Mouse (Mus musculus): ENCODE measurements around the gene Tes3-ps. TPM values are rescaled to one million over a fixed set of nuclear protein-coding genes. Genes with fewer than 3 reads are reported as not detected.
A peak's percentile ranks its signal among the peaks of the same experiment; 100 is the strongest.

The Tes3-ps gene
- 0.39 and 0.40 TPM in 2 replicates for polyA plus RNA-seq (2012; rRNA removed)

- 84% methylated on average over 6 of the region's 6 CpGs for WGBS
Observed at GRCm38 (mm10) chr13:49492376-49493368, at the start of gene Tes3-ps. Tes3-ps (plus strand) TSS chr13:49493318.

DNA sequence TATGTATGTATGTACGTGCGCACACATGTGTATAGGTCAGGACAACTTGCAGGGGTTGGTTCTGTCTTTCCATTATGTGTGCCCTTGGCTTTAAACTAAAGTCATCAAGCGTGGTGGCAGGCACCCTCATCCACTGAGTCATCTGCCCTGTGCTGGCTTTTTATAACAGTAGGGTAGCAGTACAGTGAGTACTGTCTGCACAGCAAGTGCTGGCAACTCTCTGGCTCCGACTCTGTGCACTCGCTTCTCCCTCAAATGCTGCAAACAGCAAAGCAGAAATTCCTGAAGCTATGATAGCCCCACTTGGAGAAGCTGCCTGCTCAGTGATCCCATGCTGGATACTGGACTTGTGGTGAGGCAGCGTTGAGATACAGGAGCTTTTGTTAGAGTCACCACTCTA is 48.7 kb upstream of the Tes3-ps start:
- WGBS, result 93% methylated on average over 6 of the region's 6 CpGs
- no peak for DNase-seq
- Histone ChIP-seq H3K27me3 (ENCODE audit: control insufficient read depth, insufficient read depth, low read length) (no peaks in the 10 kb centered on the region), H3K4me1 (ENCODE audit: control insufficient read depth, insufficient read depth, low read length) (no peaks in the 10 kb centered on the region), H3K4me3 (replicated peaks; ENCODE audit: insufficient read depth, low read depth, low read length) (no peak overlapping the region), H3K27ac (ENCODE audit: insufficient read depth, low read length) (no peak overlapping the region)
- no peak for TF ChIP-seq POLR2A (IDR thresholded peaks at IDR 0.05; ENCODE audit: borderline replicate concordance, insufficient read depth, low read length)
- TF ChIP-seq CTCF (IDR thresholded peaks at IDR 0.05; ENCODE audit: borderline replicate concordance, insufficient read depth, low read depth, low read length), result no peak

More at GRCm38 (mm10) chr13:49492376-49493368, at the start of gene Tes3-ps:
- Histone ChIP-seq H3K4me1 (ENCODE audit: control insufficient read depth, insufficient read depth, low read length) (no peaks in the 10 kb centered on the region), H3K27me3 (ENCODE audit: control insufficient read depth, insufficient read depth, low read length) (no peaks in the 10 kb centered on the region), H3K27ac (ENCODE audit: insufficient read depth, low read length) (no peak within 1 kb of the TSS), H3K4me3 (replicated peaks; ENCODE audit: insufficient read depth, low read depth, low read length) (no peak within 1 kb of the TSS)
- TF ChIP-seq CTCF (IDR thresholded peaks at IDR 0.05; ENCODE audit: borderline replicate concordance, insufficient read depth, low read depth, low read length) (no peak), POLR2A (IDR thresholded peaks at IDR 0.05; ENCODE audit: borderline replicate concordance, insufficient read depth, low read length) (no peak)
- DNase-seq, result no peak

- Histone ChIP-seq H3K4me1 (ENCODE audit: control insufficient read depth, insufficient read depth, low read length) (no peaks in the 10 kb centered on the region), H3K4me3 (replicated peaks; ENCODE audit: insufficient read depth, low read depth, low read length) (no peak overlapping the region), H3K27ac (ENCODE audit: insufficient read depth, low read length) (no peak overlapping the region), H3K27me3 (ENCODE audit: control insufficient read depth, insufficient read depth, low read length) (no peaks in the 10 kb centered on the region)
- 34% methylated on average over 5 of the region's 5 CpGs for WGBS
- DNase-seq, result peak; percentile 69 to 80
- TF ChIP-seq CTCF (IDR thresholded peaks at IDR 0.05; ENCODE audit: borderline replicate concordance, insufficient read depth, low read depth, low read length) (peak; percentile 97), POLR2A (IDR thresholded peaks at IDR 0.05; ENCODE audit: borderline replicate concordance, insufficient read depth, low read length) (no peak)
Observed at GRCm38 (mm10) chr13:49449318-49449749, 43.8 kb upstream of the Tes3-ps start.

GRCm38 (mm10) chr13:49460276-49460675 is 32.8 kb upstream of the Tes3-ps start:
- TF ChIP-seq POLR2A (IDR thresholded peaks at IDR 0.05; ENCODE audit: borderline replicate concordance, insufficient read depth, low read length) (no peak), CTCF (IDR thresholded peaks at IDR 0.05; ENCODE audit: borderline replicate concordance, insufficient read depth, low read depth, low read length) (no peak)
- Histone ChIP-seq H3K27me3 (ENCODE audit: control insufficient read depth, insufficient read depth, low read length) (no peaks in the 10 kb centered on the region), H3K27ac (ENCODE audit: insufficient read depth, low read length) (peak overlapping the region; percentile 61; the same call in 1 of the 2 replicates), H3K4me3 (replicated peaks; ENCODE audit: insufficient read depth, low read depth, low read length) (no peak overlapping the region), H3K4me1 (ENCODE audit: control insufficient read depth, insufficient read depth, low read length) (no peaks in the 10 kb centered on the region)
- no peak for DNase-seq
- 93% methylated on average over 4 of the region's 4 CpGs for WGBS

- Histone ChIP-seq H3K27me3 (ENCODE audit: control insufficient read depth, insufficient read depth, low read length) (no peaks in the 10 kb centered on the region), H3K4me3 (replicated peaks; ENCODE audit: insufficient read depth, low read depth, low read length) (no peak overlapping the region), H3K4me1 (ENCODE audit: control insufficient read depth, insufficient read depth, low read length) (no peaks in the 10 kb centered on the region), H3K27ac (ENCODE audit: insufficient read depth, low read length) (no peak overlapping the region; the same call in 1 of the 2 replicates)
- DNase-seq, result no peak
- WGBS, result 73% methylated on average over 5 of the region's 5 CpGs
- TF ChIP-seq POLR2A (IDR thresholded peaks at IDR 0.05; ENCODE audit: borderline replicate concordance, insufficient read depth, low read length) (no peak), CTCF (IDR thresholded peaks at IDR 0.05; ENCODE audit: borderline replicate concordance, insufficient read depth, low read depth, low read length) (no peak)
Observed at GRCm38 (mm10) chr13:49460692-49461414, 32.3 kb upstream of the Tes3-ps start.

DNA sequence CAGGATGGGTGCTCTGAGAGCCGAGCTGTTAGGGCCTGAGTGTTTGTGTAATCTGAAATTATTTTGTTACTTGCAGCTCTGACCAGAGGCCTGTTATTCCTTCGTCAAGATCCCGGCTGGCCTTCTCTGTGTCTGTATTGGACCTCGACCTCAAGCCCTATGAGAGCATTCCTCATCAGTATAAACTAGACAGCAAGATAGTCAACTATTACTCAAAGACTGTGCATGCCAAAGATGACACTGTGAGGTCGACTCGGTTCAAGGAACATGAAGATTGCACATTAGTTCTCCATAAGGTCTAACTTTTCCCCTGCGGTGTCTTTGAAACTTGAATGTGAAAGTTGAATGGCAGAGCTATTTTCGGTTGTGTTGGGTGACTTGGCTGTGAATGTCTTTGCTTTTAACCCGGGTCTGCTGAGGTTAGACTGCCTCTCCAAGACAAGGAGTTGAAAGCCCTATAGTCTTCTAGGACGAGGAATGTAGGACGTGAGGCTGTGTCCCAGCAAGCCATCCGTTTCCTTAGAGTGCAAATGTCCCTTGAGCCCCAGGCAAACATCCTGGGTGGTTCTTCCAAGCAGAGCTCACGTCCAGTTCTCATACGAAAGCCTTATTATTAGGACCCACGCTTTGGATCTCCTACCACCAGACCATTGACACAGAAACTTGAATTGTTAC is 31.5 kb upstream of the Tes3-ps start:
- DNase-seq, result no peak
- Histone ChIP-seq H3K27ac (ENCODE audit: insufficient read depth, low read length) (no peak overlapping the region), H3K4me1 (ENCODE audit: control insufficient read depth, insufficient read depth, low read length) (no peaks in the 10 kb centered on the region), H3K4me3 (replicated peaks; ENCODE audit: insufficient read depth, low read depth, low read length) (no peak overlapping the region), H3K27me3 (ENCODE audit: control insufficient read depth, insufficient read depth, low read length) (no peaks in the 10 kb centered on the region)
- WGBS, result 57% methylated on average over 15 of the region's 15 CpGs
- TF ChIP-seq POLR2A (IDR thresholded peaks at IDR 0.05; ENCODE audit: borderline replicate concordance, insufficient read depth, low read length), result no peak
- TF ChIP-seq CTCF (IDR thresholded peaks at IDR 0.05; ENCODE audit: borderline replicate concordance, insufficient read depth, low read depth, low read length), result no peak

DNA sequence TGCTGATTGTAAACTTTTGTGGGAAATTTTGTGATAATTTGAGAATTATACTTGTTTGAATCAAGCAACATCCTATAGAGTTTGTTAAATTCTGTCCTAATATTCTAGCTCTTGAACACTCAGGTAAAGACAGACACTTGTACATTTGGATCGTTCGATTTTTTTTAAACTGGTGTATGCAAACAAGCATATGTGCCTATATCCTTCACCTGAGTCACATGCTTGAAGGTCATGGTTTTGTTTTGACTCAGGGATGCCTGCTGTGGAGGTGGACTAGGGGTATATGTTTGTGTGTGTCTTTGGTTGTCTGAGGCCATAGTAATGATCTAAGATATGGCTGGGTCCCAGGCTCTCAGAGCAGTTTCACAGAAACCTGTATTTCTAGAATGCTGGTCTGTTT is 30.2 kb upstream of the Tes3-ps start:
- 95% methylated on average over 2 of the region's 2 CpGs for WGBS
- no peak for DNase-seq
- TF ChIP-seq CTCF (IDR thresholded peaks at IDR 0.05; ENCODE audit: borderline replicate concordance, insufficient read depth, low read depth, low read length), result no peak
- no peak for TF ChIP-seq POLR2A (IDR thresholded peaks at IDR 0.05; ENCODE audit: borderline replicate concordance, insufficient read depth, low read length)
- no peaks in the 10 kb centered on the region for H3K27me3 ChIP-seq (ENCODE audit: control insufficient read depth, insufficient read depth, low read length)
- H3K4me1 ChIP-seq (ENCODE audit: control insufficient read depth, insufficient read depth, low read length), result no peaks in the 10 kb centered on the region
- H3K27ac ChIP-seq (ENCODE audit: insufficient read depth, low read length), result no peak overlapping the region
- no peak overlapping the region for H3K4me3 ChIP-seq (replicated peaks; ENCODE audit: insufficient read depth, low read depth, low read length)

Measured in cerebellum, adult 2 months (tissue).